Mouse (Mus musculus) ovary, postnatal 36 days (tissue): Measurements from ENCODE around the gene Sh2d5.

Source experiments
- DNase-seq: peaks from one replicate; pipeline ENCODE4 v3.0.0; 2022; ENCODE audit warnings: low spot score, mixed read lengths

Sh2d5 gene

GRCm38 (mm10) chr4:138250088-138250960 is at the start of gene Sh2d5, which contains the start of gene Kif17:
TSS of gene Sh2d5 (plus strand) at chr4:138250403.
TSS of gene Kif17 (plus strand) at chr4:138250435.
- peak; percentile 74 for DNase-seq

DNA sequence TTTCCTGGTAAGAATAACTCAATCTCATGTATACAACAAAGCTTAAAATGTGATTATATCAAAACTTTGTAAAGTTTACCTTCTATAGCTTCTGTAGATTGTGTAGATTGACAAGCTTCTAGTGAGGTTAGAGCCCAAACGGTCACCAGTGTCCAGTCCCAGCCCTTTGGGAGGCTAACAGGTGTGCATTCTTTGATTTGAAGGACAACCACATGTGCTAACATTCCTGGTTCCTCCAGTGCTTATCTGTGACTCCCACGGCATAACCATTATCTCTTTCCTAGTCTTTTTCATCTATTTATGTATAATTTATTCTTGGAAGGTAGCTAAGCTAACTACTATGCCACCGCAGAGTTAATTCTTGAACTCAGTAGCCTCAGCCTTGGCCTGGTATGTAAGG is 49.4 kb upstream of the Sh2d5 start:
- no peak for DNase-seq

GRCm38 (mm10) chr4:138201696-138202095 is 48.5 kb upstream of the Sh2d5 start:
- DNase-seq: no peak

DNA sequence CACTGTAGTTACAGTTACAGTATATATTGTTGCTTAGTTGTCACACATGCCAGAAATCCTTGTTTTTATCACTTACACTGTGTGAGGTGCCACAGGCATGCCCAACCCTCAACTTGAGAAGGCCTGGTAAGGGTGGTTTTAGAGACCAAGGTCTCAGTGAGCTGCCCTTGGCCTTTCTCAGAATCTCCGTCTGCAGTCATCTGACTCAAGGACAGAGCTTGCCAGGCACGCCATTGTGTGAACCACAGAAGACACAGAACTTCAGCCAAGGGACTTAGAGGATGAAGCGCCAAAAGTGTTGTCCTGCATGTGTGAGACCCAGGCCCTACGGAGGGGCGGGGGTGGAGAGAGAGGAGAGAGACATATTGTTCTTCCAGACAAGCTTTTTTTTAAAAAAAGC is 40.1 kb upstream of the Sh2d5 start:
- DNase-seq: no peak

DNA sequence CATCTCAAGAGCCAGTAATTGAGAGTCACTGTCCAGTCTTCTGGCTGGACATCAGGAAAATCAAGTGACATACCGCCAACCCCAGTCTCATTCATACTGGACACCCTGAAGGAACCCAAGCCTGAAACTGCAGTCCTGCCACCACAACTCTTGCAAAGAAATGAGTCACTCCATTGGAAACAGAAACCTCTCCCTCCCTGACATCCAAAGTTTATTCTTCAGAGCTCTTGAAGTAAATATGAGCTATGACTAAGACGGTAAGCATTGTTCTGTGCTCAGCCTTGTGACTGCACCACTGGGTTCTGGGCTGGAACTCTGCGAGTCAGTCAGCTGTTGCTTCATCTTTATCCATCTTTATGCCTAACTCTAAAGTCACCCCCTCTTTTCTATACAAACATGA is 36.3 kb upstream of the Sh2d5 start:
- DNase-seq: no peak

- no peak for DNase-seq
Observed at GRCm38 (mm10) chr4:138215671-138216199, 34.5 kb upstream of the Sh2d5 start.

GRCm38 (mm10) chr4:138216200-138216890 is 33.9 kb upstream of the Sh2d5 start, which contains the start of gene Hp1bp3:
TSS of gene Hp1bp3 (plus strand) at chr4:138216296.
- DNase-seq: peak; percentile 86

DNA sequence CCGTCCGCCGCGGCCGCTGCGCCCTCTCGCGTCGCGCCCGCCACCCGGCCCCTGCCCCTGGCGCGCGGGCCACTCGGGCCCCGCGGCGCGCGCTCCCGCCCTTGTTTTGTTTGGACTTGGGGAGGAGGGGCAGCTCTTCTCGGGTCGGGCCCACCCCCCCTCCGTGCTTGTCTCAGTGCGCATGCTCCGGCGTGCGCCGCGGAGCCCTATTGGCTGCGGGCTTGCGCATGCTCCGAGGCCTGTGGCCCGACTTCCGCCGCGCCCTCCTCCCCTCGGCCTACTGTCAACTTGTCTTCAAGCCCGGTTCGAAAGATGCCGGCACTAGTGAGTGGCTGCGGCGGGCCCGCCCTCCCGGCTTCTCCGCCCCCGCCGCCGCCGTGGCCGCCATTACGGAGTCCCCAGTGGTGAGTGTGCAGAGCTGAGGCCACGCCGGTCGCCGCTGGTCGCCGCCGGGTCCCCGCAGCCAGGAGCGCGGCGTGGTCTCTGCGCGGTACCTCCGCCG is 33.3 kb upstream of the Sh2d5 start:
- peak; percentile 99 for DNase-seq

- DNase-seq: no peak
Observed at GRCm38 (mm10) chr4:138217441-138217840, 32.8 kb upstream of the Sh2d5 start.

GRCm38 (mm10) chr4:138217951-138218685 is 32.1 kb upstream of the Sh2d5 start:
- DNase-seq: no peak

- DNase-seq: no peak
Observed at GRCm38 (mm10) chr4:138219331-138219730, 30.9 kb upstream of the Sh2d5 start.

GRCm38 (mm10) chr4:138220761-138221160 is 29.4 kb upstream of the Sh2d5 start:
- DNase-seq: no peak

DNA sequence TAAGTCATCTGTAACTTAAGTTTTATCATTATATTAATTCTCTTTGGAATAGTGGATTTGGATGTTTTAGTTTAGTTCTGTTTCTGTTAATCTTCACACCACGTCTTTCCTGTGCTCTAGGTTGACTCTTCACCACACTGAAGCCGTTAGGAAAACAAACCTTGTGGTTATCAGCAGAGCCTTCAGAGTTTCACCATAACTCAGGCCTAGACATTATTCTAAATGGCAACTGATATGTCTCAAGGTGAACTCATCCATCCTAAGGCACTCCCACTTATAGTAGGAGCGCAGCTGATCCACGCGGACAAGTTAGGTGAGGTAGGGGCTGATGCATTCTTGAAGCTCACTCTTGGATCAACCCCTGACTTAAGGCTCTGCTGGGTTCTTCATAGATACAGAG is 28.8 kb upstream of the Sh2d5 start:
- no peak for DNase-seq

- no peak for DNase-seq
Observed at GRCm38 (mm10) chr4:138222396-138222795, 27.8 kb upstream of the Sh2d5 start.

DNA sequence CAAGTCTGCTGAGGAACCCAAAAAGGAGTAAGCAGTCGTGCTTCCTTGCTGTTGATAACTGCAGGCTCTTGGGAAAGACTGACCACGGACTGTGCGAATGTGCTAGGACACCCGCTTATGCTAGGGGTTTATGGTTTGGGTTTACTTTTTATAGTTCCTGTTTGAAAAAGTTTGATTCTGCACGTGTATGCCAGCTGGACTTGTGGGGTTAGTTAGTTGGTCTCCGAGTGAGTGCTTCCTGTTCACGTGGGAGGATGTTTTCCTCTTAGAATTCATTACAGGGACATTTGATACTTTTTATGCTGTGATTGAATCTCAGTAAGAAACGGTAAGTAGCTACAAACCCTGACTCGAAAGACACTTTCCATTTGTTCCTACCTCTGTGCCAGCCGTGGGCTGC is 26.6 kb upstream of the Sh2d5 start:
- no peak for DNase-seq

- DNase-seq: no peak
Observed at GRCm38 (mm10) chr4:138246756-138247665, 3.2 kb upstream of the Sh2d5 start.

- peak; percentile 42 for DNase-seq
Observed at GRCm38 (mm10) chr4:138251819-138252218, 1.6 kb downstream of the Sh2d5 start.

DNA sequence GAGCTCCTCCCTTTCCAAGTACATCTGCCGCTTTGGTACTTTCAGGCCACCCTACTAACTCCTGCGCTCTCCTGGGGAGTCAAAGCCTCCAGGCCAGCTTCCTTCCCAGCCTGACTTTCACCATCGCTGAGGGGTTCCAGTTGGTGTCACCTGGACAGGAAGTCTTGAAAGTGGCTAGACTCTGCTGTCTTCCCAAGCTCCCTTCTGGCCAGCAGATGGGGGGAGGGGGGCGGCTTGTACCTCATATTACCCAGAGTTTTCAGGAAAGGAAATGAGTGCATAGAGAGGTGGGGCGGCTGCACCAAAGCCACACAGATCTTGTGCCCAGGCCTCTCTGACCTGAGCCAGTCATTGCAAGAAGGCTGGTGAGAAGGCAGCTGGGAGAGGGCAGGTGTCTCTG is 2.0 kb downstream of the Sh2d5 start:
- no peak for DNase-seq

DNA sequence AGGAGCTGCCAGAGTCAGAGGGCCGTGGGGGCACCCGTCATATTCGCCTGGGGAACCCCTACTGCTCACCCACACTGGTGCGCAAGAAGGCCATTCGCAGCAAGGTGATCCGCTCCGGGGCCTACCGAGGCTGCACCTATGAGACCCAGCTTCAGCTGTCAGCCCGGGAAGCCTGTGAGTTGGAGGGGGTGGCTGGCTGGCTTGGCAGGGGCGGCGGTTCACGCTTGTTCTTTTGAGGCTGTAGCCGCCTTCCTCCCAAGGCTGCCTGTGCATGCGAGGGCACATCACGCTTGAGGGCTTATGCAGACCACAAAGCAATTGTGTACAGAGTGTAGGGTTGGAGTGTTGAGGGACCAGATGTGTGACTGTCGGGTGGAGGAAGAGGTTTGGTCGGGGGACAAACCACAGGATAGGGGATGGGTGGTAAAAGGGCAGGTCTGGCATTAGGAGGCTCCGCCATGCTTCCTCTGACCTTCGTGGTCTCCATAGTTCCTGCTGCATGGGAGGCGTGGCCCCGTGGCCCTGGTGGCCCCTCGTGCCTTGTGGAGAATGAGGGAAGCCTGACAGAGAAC is 7.0 kb downstream of the Sh2d5 start:
- DNase-seq: no peak

DNA sequence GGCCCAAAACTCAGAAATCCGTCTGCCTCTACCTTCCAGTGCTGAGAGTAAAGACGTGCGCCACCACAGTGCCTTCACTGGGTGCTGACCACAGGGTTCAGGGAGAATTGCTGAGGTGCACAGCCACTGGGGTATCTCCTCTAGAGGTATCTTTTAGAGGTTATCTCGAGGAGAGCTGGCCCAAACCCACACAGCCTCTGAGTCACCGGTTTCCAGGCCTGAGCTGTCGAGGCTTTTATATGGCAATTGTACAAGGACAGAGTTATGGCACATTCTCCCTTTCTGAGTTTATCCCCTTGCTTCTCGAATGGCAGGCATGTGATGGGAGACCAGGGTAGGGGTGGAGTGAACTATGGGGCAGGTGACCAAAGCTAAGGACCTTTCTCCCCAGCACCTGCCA is 8.5 kb downstream of the Sh2d5 start:
- DNase-seq: no peak

GRCm38 (mm10) chr4:138259482-138259881 is 9.3 kb downstream of the Sh2d5 start:
- no peak for DNase-seq
